In the genomic region with DNA sequence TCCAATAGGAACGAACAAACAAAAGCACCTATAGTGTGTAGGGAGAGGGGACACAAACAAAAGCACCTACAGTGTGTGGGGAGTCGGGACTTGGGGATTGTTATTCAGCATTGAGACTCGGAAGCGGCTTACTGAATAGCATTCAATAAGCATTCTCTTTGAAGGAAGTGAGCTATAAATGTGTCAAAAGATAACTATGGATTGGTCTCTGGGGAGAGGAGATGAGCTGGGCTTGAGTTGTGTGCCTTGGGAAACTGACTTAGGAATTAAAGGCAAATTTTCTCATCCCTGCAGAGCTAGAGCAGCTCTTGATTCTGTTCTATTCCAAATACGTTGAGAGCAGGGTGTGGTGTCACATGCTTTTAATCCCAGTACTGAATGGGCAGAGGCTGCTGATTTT, we compare ENCODE assay signal across 13 mouse cellular contexts.
"Had no signal": no experiment of that assay in that cellular context is flagged by ENCODE, and none has a peak within 500 bp of the region (broad histone marks: within the 10 kb centered on the region; RNA-seq: fewer than 3 reads in every experiment).

No protein-coding gene starts in this region.

- H3K27ac ChIP-seq: midbrain, embryonic 13.5 days; midbrain, embryonic 15.5 days; neural tube, embryonic 12.5 days; stomach, embryonic 15.5 days; stomach, postnatal 0 days had no signal

- H3K36me3 ChIP-seq: midbrain, embryonic 13.5 days; midbrain, embryonic 15.5 days; neural tube, embryonic 12.5 days; stomach, embryonic 15.5 days had no signal

- H3K27me3 ChIP-seq: midbrain, embryonic 13.5 days; midbrain, embryonic 15.5 days; neural tube, embryonic 12.5 days; stomach, embryonic 15.5 days had no signal

- H3K9ac ChIP-seq: lung, embryonic 14.5 days; midbrain, embryonic 13.5 days; midbrain, embryonic 15.5 days; neural tube, embryonic 12.5 days; stomach, embryonic 15.5 days had no signal

- H3K4me2 ChIP-seq: lung, embryonic 14.5 days; midbrain, embryonic 11.5 days; midbrain, embryonic 13.5 days; midbrain, embryonic 15.5 days; neural tube, embryonic 12.5 days; stomach, embryonic 15.5 days had no signal

- DNase-seq: lung, embryonic 14.5 days; lung, postnatal 10 days; lung, postnatal 4 days; right cerebral cortex, postnatal 14 days; thymus, adult 2 months; thymus, postnatal 25 days; thymus, postnatal 4 days had no signal

- ATAC-seq: midbrain, embryonic 13.5 days; midbrain, embryonic 15.5 days had no signal

- H3K4me1 ChIP-seq: midbrain, embryonic 13.5 days; midbrain, embryonic 15.5 days; neural tube, embryonic 12.5 days had no signal

- H3K9me3 ChIP-seq: midbrain, embryonic 13.5 days; midbrain, embryonic 15.5 days; neural tube, embryonic 12.5 days; stomach, embryonic 15.5 days had no signal

- H3K4me3 ChIP-seq: midbrain, embryonic 13.5 days; midbrain, embryonic 15.5 days; neural tube, embryonic 12.5 days; stomach, embryonic 15.5 days had no signal
